Mouse (Mus musculus) heart, adult 2 months (tissue): ENCODE results near the gene Mrps2. TPM values are rescaled to one million over a fixed set of nuclear protein-coding genes. Genes with fewer than 3 reads are reported as not detected.

Experiments
- DNase-seq, 2 experiments: peaks; one replicate each; pipeline ENCODE4 v3.0.0; 2021
- H3K27ac ChIP-seq: fragments of 200-600 bp; 2 replicates; pipeline ENCODE4 v1.8.1; 2022
- H3K27me3 ChIP-seq: fragments of 200-500 bp; 2 replicates; pipeline ENCODE4 v1.6.1; 2012; ENCODE audit warnings: mild to moderate bottlenecking, low read length, inconsistent platforms, mixed read lengths; ENCODE audit not compliant: control insufficient read depth, insufficient read depth
- H3K36me3 ChIP-seq: fragments of 200-500 bp; 2 replicates; pipeline ENCODE4 v1.6.1; 2012; ENCODE audit warnings: low read length, inconsistent platforms; ENCODE audit not compliant: control insufficient read depth, insufficient read depth
- H3K4me1 ChIP-seq: fragments of 200-500 bp; 2 replicates; pipeline ENCODE4 v1.6.1; 2011; ENCODE audit warnings: low read length; ENCODE audit not compliant: control insufficient read depth, insufficient read depth
- H3K4me3 ChIP-seq: fragments of 200-600 bp; 2 replicates; pipeline ENCODE4 v1.8.1; 2022
- H3K79me2 ChIP-seq: fragments of 200-500 bp; replicated peaks from 2 replicates; pipeline ENCODE4 v1.6.1; 2012; ENCODE audit warnings: mild to moderate bottlenecking, inconsistent platforms, low read length, moderate library complexity, mixed read lengths; ENCODE audit not compliant: control insufficient read depth, insufficient read depth
- H3K9ac ChIP-seq: fragments of 200-500 bp; 2 replicates; pipeline ENCODE4 v1.6.1; 2012; ENCODE audit warnings: low read depth, mild to moderate bottlenecking, control low read depth, inconsistent platforms, low read length, mixed read lengths
- CTCF ChIP-seq: fragments of 200-600 bp; IDR thresholded peaks from 2 replicates; pipeline ENCODE4 v1.8.1; 2022; ENCODE audit warnings: antibody characterized with exemption, mild to moderate bottlenecking, moderate library complexity
- EP300 ChIP-seq: fragments of 200-500 bp; IDR thresholded peaks from 2 replicates; pipeline ENCODE4 v1.6.1; 2011; ENCODE audit warnings: low read depth, low read length, control low read depth; ENCODE audit not compliant: insufficient read depth
- POLR2A ChIP-seq: fragments of 200-500 bp; IDR thresholded peaks from 2 replicates; pipeline ENCODE4 v1.6.1; 2011; ENCODE audit warnings: mild to moderate bottlenecking, low read depth, low read length, control low read depth; ENCODE audit not compliant: insufficient read depth
- WGBS: fragments of 180-500 bp; shearing (Covaris S2); methylation state at CpG from one replicate; pipeline ENCODE4 v1.1.7; 2018; 5-methylcytosine and 5-hydroxymethylcytosine counted together
- intact Hi-C: fragments of 180-260 bp; cut with DNase I; formaldehyde crosslinking; loops from one replicate; pipeline ENCODE4 v1.15.1; 2025
- polyA plus RNA-seq: library from polyadenylated mRNA; depleted of rRNA; stranded (reverse); fragments of >200 nt; gene quantifications from 2 replicates; pipeline ENCODE4 v1.2.3, GENCODE M21; 2012; rRNA removed
- total RNA-seq, 2 experiments: library from RNA; stranded (reverse); gene quantifications; 2 replicates each; pipeline ENCODE4 v1.2.3; 2021

The Mrps2 gene
- total and polyA plus RNA-seq, 3 experiments: 42.1 to 47.8 (median 43.0) TPM

- Histone ChIP-seq H3K36me3 (no peaks in the 10 kb centered on the region), H3K4me1 (peaks cover 14% of the 10 kb centered on the region), H3K27me3 (no peaks in the 10 kb centered on the region), H3K27ac (no peak overlapping the region), H3K79me2 (no peaks in the 10 kb centered on the region), H3K4me3 (no peak overlapping the region), H3K9ac (no peak overlapping the region)
- TF ChIP-seq POLR2A (no peak), EP300 (no peak), CTCF (no peak)
- no peak for DNase-seq
- intact Hi-C loops: no loop called here
- 65% methylated on average over 2 of the region's 2 CpGs for WGBS
These were observed 50.4 kb downstream of the Mrps2 start for GRCm38 (mm10) chr2:28518231-28518630.

DNA sequence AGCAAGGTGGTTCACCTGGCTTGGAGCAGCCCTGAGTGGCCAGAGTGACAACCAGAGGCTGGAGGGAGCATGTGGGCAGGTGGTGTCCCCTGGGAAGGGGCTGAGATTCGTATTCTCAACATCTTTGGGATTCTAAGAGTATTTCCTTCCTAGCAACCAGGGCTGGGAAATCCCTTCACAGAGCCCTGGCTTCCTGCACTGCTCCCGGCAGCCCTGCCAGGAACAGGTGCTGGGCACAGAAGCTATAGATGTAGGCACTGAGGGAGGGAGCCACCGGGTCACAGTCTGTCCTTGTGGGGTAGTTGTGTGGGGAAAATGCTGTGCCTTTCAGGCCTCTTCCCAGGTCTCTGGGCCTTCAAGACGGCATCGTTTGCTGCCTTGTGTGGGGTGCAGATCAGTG lies 52.7 kb downstream of the Mrps2 start:
- H3K4me1 ChIP-seq: peaks cover 13% of the 10 kb centered on the region
- intact Hi-C loops: no loop called here
- no peaks in the 10 kb centered on the region for H3K27me3 ChIP-seq
- H3K4me3 ChIP-seq: no peak overlapping the region
- H3K9ac ChIP-seq: no peak overlapping the region
- no peaks in the 10 kb centered on the region for H3K79me2 ChIP-seq
- no peak for DNase-seq
- TF ChIP-seq POLR2A (no peak), CTCF (no peak), EP300 (no peak)
- H3K36me3 ChIP-seq: no peaks in the 10 kb centered on the region
- H3K27ac ChIP-seq: no peak overlapping the region
- 67% methylated on average over 5 of the region's 5 CpGs for WGBS

Other genes with a start within 250 kb of the Mrps2 start
- gene Ppp1r26, start 21.3 kb upstream of the Mrps2 start, total RNA-seq: 1 to 10 TPM; 3.4 to 5.0 TPM
- 3.1 and 3.5 TPM in 2 replicates for gene Ppp1r26, start 21.3 kb upstream of the Mrps2 start, polyA plus RNA-seq
- not detected for gene 1700007K13Rik, start 1.7 kb upstream of the Mrps2 start, total RNA-seq
- 0.94 TPM in 1 of 2 replicates, not detected in the other for gene 1700007K13Rik, start 1.7 kb upstream of the Mrps2 start, polyA plus RNA-seq
- gene Gbgt1, start 28.8 kb downstream of the Mrps2 start, total RNA-seq: 1 to 10 TPM; 1.8 to 2.1 TPM
- 1.3 and 2.2 TPM in 2 replicates for gene Gbgt1, start 28.8 kb downstream of the Mrps2 start, polyA plus RNA-seq
- gene Gm10134, start 38.0 kb downstream of the Mrps2 start, total RNA-seq: 1 to 10 TPM; 1.0 to 1.7 TPM
- 0.47 TPM in 1 of 2 replicates, not detected in the other for gene Gm10134, start 38.0 kb downstream of the Mrps2 start, polyA plus RNA-seq
- 10 to 100 TPM in 1 of 2 experiments, 1 to 10 TPM in 1; 9.7 to 12.2 TPM for gene Ralgds, start 45.1 kb downstream of the Mrps2 start, total RNA-seq
- 19.5 and 24.8 TPM in 2 replicates for gene Ralgds, start 45.1 kb downstream of the Mrps2 start, polyA plus RNA-seq
- not detected for gene Cel, start 95.3 kb downstream of the Mrps2 start, total RNA-seq
- not detected in 2 replicates for gene Cel, start 95.3 kb downstream of the Mrps2 start, polyA plus RNA-seq
- gene Gtf3c5, start 115.7 kb downstream of the Mrps2 start, total RNA-seq: 10 to 100 TPM; 11.0 to 12.2 TPM
- 14.3 and 21.9 TPM in 2 replicates for gene Gtf3c5, start 115.7 kb downstream of the Mrps2 start, polyA plus RNA-seq
- not detected for gene Gfi1b, start 153.9 kb downstream of the Mrps2 start, total RNA-seq
- gene Gfi1b, start 153.9 kb downstream of the Mrps2 start, polyA plus RNA-seq: 0.12 TPM in 2 replicates
- gene Tsc1, start 173.2 kb downstream of the Mrps2 start, total RNA-seq: 10 to 100 TPM; 24.9 to 29.3 TPM
- 11.5 and 22.7 TPM in 2 replicates for gene Tsc1, start 173.2 kb downstream of the Mrps2 start, polyA plus RNA-seq
- gene Spaca9, start 231.7 kb downstream of the Mrps2 start, total RNA-seq: not detected
- 0.50 and 1.7 TPM in 2 replicates for gene Spaca9, start 231.7 kb downstream of the Mrps2 start, polyA plus RNA-seq
- not detected for gene Ak8, start 232.1 kb downstream of the Mrps2 start, total RNA-seq
- gene Ak8, start 232.1 kb downstream of the Mrps2 start, polyA plus RNA-seq: 0.18 and 0.59 TPM in 2 replicates